ENCODE assay signal across 10 mouse cellular contexts in genomic region chr2:76029081-76029901, GRCm38 (mm10). TPM values are rescaled to one million over a fixed set of nuclear protein-coding genes. Genes with fewer than 3 reads are reported as not detected.
DNase-seq lines count a peak whose midpoint lies in the region; ATAC-seq and TF ChIP-seq lines count a peak whose summit lies in the region.
"Had no signal": no experiment of that assay in that cellular context is flagged by ENCODE, and none has a peak within 500 bp of the region (broad histone marks: within the 10 kb centered on the region; RNA-seq: fewer than 3 reads in every experiment).

No protein-coding gene starts in this region.

- no peaks in the 10 kb centered on the region for H3K9me3 ChIP-seq in lung, embryonic 16.5 days (ENCODE audit: control insufficient read depth, low read length)
- H3K9me3 ChIP-seq in liver, postnatal 0 days (ENCODE audit: low read length), result no peaks in the 10 kb centered on the region
- H3K9me3 ChIP-seq: liver, embryonic 13.5 days had no signal

- no peaks in the 10 kb centered on the region for H3K27me3 ChIP-seq in lung, embryonic 16.5 days (ENCODE audit: control insufficient read depth, insufficient read depth, low read depth, low read length)
- H3K27me3 ChIP-seq in liver, postnatal 0 days (ENCODE audit: insufficient read depth, low read length), result no peaks in the 10 kb centered on the region
- H3K27me3 ChIP-seq: liver, embryonic 13.5 days had no signal

- H3K4me2 ChIP-seq in lung, embryonic 16.5 days (ENCODE audit: low read depth, low read length), result peak overlapping the region; percentile 44
- H3K4me2 ChIP-seq in liver, postnatal 0 days (ENCODE audit: low read depth, low read length), result no peak overlapping the region
- H3K4me2 ChIP-seq: liver, embryonic 13.5 days had no signal

- TF ChIP-seq EP300 in liver, postnatal 0 days (IDR thresholded peaks at IDR 0.05; ENCODE audit: low read depth), result no peak

- no peaks in the 10 kb centered on the region for H3K36me3 ChIP-seq in lung, embryonic 16.5 days (ENCODE audit: control insufficient read depth, insufficient read depth, low read length)
- no peaks in the 10 kb centered on the region for H3K36me3 ChIP-seq in liver, postnatal 0 days (replicated peaks; ENCODE audit: insufficient read depth, low read length)
- H3K36me3 ChIP-seq: liver, embryonic 13.5 days had no signal

- DNase-seq in lung, postnatal 25 days (ENCODE audit: low spot score), result no peak
- DNase-seq in cerebellum, postnatal 36 days, result peak; percentile 29 to 43
- peak; percentile 34 for DNase-seq in frontal cortex, postnatal 36 days (ENCODE audit: low spot score in 2 of 2)
- peak; percentile 24 for DNase-seq in layer of hippocampus, adult 9-10 months (ENCODE audit: low spot score)
- peak; percentile 76 for DNase-seq in neural tube, embryonic 10.5 days (ENCODE audit: extremely low spot score, low spot score)
- no peak for DNase-seq in spleen, postnatal 14 days (ENCODE audit: low spot score in 2 of 2)
- no peak for DNase-seq in liver, postnatal 0 days
- DNase-seq: liver, embryonic 13.5 days had no signal

- TF ChIP-seq CTCF in liver, postnatal 0 days (IDR thresholded peaks at IDR 0.05; ENCODE audit: low read depth), result no peak

- H3K9ac ChIP-seq in lung, embryonic 16.5 days (ENCODE audit: low read length), result peak overlapping the region; percentile 38
- no peak overlapping the region for H3K9ac ChIP-seq in liver, postnatal 0 days (replicated peaks)
- H3K9ac ChIP-seq: liver, embryonic 13.5 days had no signal

- peak; percentile 54; the same call in 1 of the 2 replicates for ATAC-seq in lung, embryonic 16.5 days (ENCODE audit: low read depth)
- ATAC-seq in liver, postnatal 0 days, result no peak
- ATAC-seq: Patski had no signal

- WGBS in lung, embryonic 16.5 days, result 20% methylated on average over 20 of the region's 20 CpGs
- 31% methylated on average over 20 of the region's 20 CpGs for WGBS in liver, postnatal 0 days (ENCODE audit: insufficient replicate concordance)

- H3K4me3 ChIP-seq in lung, embryonic 16.5 days (ENCODE audit: low read length), result peak overlapping the region; percentile 17; the same call in 1 of the 2 replicates
- no peak overlapping the region for H3K4me3 ChIP-seq in liver, postnatal 0 days (ENCODE audit: low read depth, low read length)
- H3K4me3 ChIP-seq: liver, embryonic 13.5 days had no signal

- H3K4me1 ChIP-seq in lung, embryonic 16.5 days (replicated peaks; ENCODE audit: control insufficient read depth, insufficient read depth, low read length), result peaks cover 15% of the 10 kb centered on the region
- H3K4me1 ChIP-seq in liver, postnatal 0 days (ENCODE audit: insufficient read depth), result peaks cover 3% of the 10 kb centered on the region; the same call in 1 of the 2 replicates
- H3K4me1 ChIP-seq: liver, embryonic 13.5 days had no signal

- H3K27ac ChIP-seq in lung, embryonic 16.5 days (ENCODE audit: low read length), result no peak overlapping the region
- H3K27ac ChIP-seq in liver, postnatal 0 days (ENCODE audit: low read depth), result no peak overlapping the region
- H3K27ac ChIP-seq: liver, embryonic 13.5 days had no signal

RNA-seq across cellular contexts. Expression of gene Ttc30a1, which starts 47.5 kb away (rescaled TPM):
- polyA plus RNA-seq in lung, embryonic 16.5 days (2015; fragmentation: Nextera tagmentation; extraction: Ambion mirVana), result 8.9 and 10.1 TPM in 2 replicates
- polyA plus RNA-seq in liver, postnatal 0 days (2015; fragmentation: Nextera tagmentation; extraction: Ambion mirVana), result 1.0 and 1.1 TPM in 2 replicates

RNA-seq across cellular contexts. Expression of gene Ttc30a2, which starts 51.3 kb away (rescaled TPM):
- 0.34 and 0.54 TPM in 2 replicates for polyA plus RNA-seq in lung, embryonic 16.5 days (2015; fragmentation: Nextera tagmentation; extraction: Ambion mirVana)
- polyA plus RNA-seq in liver, postnatal 0 days (2015; fragmentation: Nextera tagmentation; extraction: Ambion mirVana), result 0.22 and 0.26 TPM in 2 replicates

Comparison
In these comparisons a context has a peak if more than half of its experiments do, and no peak if none do; other contexts are left out.
1. DNase-seq: peak in cerebellum, postnatal 36 days (2 of 2), frontal cortex, postnatal 36 days (2 of 2), layer of hippocampus, adult 9-10 months (single experiment) and neural tube, embryonic 10.5 days (single experiment); none in lung, postnatal 25 days (single experiment), spleen, postnatal 14 days (0 of 2) and liver, postnatal 0 days (single experiment).